Mouse (Mus musculus) olfactory bulb, adult 2 months (tissue): Measurements from ENCODE around the gene Gm20431.

Experiments used
- CTCF ChIP-seq: fragments of 200-500 bp; IDR thresholded peaks from 2 replicates; pipeline ENCODE4 v1.5.1; 2012; ENCODE audit warnings: low read depth, mild to moderate bottlenecking, low read length, moderate library complexity; ENCODE audit not compliant: insufficient read depth
- POLR2A ChIP-seq: fragments of 200-500 bp; IDR thresholded peaks from 2 replicates; pipeline ENCODE4 v1.6.1; 2012; ENCODE audit warnings: mild to moderate bottlenecking, low read depth, low read length, moderate library complexity; ENCODE audit not compliant: insufficient read depth

DNA sequence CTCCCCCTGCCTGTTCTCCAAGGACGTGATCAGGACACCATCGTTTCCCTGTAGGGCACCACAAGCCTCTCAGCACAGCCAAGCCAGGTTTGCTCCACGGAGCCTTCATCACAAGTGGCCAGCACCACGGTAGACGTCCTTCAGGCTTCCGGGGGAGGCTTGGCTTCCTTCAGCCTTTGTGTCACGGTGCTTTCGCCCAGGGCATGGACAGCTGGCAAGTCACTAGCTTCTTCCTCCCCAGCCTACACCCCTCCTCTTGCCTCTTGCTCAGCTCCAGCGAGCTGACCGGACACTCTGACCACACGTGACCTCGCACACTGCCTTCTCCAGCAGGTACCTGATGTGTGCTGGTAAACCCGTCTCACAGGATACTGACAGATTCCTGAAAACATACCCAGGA is 38.9 kb downstream of the Gm20431 start:
- no peak for TF ChIP-seq CTCF
- TF ChIP-seq POLR2A = no peak
